Mouse (Mus musculus) megakaryocyte, adult 5-6 weeks (primary cell): ENCODE data around the gene Dsn1. TPM values are rescaled to one million over a fixed set of nuclear protein-coding genes. Genes with fewer than 3 reads are reported as not detected.

Experiments
- ATAC-seq: 2 replicates; pipeline ENCODE4 v1.8.0; 2016; ENCODE audit warnings: mild to moderate bottlenecking, inconsistent platforms; ENCODE audit not compliant: poor library complexity, severe bottlenecking
- total RNA-seq, 2 experiments: library from RNA; stranded (forward) in 1 of 2; stranded (reverse) in 1 of 2; fragments of 153-499, 151-499 nt in 1 of 2; fragments of 221-1000, 200-1000 nt in 1 of 2; gene quantifications; 2 replicates each; pipeline versions ENCODE4 v1.2.3 to v1.2.4; 2015 to 2017

Dsn1 gene
- total RNA-seq, 2 experiments from 2014 or later, result 13.3 to 47.0 TPM

DNA sequence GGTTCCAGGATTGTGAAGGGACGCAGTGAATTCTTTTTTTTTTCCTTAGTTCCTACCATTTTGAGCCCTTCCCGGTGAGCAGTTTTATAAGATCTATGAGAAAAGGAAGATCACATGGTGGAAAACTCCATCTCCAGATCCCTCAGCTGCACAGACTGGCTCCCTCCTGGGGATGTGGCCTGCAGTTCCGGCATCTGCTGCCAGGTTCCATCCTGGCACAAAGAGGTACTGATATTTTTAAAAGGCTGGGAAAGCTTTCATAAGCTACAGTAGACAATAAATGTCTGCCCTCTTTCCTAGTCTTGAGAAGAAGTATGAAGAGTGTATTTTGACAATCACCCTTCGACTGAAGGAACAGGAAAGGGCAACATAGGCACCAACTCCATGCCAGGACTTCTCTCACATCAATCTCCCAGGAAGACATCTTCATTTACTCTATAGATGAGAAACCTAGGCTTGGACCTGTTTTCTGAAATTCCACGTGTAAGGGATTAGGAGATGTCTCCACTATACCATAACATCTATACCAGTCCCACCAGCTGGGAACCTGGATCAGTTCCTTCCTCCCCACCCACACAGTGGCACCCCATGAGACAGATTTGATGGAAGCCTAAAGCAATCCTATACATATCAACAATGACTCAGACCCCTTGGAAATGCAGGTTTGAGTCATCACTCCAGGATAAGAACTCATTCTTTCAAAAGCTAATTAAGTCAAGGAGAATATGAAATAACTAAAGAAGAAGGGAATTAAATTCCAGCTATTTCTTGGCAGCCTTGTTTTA, 33.4 kb downstream of the Dsn1 start:
- no peak for ATAC-seq

DNA sequence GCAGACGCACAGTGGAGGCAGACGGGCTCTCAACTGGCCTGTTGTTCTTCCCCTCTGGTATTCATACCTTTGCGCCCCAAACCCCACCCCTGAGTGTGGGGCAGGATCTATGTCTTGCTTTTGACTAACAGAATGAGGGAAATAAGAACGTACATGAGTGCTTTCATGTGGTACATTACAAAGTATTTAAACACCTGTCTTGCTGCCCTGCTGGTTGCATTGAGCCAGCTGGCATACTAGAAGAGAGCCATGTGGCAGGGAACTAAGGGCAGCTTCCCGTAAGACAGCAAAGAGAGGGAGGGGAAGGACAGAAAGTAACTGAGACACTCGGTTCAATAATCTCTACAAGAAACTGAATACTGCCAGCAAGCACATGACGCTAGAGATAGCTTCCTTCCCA, 36.7 kb downstream of the Dsn1 start:
- ATAC-seq, result no peak

DNA sequence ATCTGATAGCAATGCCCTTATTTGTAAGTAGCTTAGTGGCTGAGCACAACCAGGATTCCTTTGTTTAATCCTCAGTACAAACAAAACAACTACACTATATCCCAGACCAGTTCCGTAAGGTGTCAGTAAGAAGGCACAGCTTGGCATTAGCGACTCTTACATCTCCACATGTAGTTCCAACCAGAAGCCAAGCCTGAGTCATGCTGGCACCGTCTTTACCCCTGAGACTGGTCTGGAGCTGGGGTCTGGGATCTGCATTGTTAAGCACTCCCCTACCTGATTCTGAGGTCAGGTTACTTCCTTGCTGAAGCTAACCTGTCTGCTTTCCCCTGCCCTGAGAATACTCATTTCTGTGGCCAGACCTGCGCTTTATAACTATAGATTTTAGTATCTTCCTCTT, 38.5 kb downstream of the Dsn1 start:
- ATAC-seq, result no peak

DNA sequence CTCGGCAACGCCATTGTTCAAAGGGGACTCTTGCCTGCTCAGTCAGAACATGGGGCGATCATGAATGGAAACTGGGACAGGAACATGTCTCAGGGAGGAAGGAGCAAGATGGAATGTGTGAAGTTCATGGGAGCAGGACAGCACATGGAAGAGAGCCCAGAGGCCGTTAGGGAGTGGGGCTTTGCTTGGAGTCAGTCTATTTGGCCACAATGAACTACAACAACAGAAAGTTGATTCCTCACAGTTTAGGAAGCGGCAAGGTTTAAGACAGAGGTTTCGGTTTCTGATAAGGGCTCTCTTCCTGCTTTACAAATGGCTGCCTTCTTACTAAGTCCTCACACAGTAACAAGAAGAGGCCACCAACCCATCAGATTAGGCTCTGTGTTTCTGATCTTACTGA, 39.6 kb downstream of the Dsn1 start:
- no peak for ATAC-seq

DNA sequence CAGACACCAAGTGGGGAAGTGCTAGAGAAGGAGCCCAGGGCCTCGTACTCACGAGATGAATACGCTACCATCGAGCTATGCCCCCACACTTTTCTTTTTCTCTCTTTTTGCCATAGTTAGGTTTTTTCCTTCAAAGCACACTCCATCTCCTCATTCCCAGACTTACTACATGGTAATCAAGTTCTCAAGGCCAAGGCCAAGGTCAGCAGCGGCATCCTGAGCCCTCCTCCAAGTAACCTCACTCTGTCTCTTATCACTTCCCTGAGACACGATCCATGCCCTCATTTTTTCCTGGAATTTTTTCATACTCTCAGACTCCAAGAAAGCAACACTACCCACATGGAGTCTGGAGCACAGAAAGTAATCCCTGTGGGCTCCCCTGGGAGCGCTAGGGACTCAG, 43.1 kb downstream of the Dsn1 start:
- ATAC-seq, result no peak

DNA sequence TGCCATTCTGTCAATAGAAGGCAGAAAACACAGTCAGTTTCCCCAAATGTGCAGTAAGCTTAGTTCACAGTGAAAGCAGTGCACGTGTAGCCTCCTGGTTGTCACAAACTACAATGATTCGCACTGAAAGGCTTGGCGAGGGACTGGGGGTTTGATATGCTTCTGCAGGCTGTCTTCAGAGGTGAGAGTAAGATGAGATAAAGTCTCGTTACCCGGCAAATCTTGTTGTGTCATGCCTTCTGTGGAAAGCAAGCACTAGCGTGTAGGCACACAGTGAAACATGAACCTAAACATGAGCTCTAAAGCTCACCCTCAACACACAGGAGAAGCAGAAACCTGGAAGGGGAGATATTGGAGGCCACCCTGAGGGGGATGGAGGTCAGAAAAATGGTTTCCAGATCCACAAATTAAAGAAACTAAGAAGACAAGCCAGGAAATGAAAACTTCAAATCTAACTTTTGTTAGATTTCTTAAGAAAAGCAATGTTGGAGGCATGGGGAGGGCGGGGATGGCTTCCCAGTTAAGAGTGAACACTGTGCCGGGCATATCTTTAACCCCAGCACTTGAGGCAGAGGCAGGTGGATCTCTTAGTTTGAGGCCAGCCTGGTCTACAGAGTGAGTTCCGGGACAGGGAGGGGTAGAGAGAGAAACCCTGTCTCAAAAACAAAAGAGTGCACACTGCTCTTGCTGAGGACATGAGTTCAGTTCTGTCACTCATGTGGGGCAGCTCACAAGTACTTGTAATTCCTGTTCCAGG, 48.3 kb downstream of the Dsn1 start:
- ATAC-seq, result no peak

DNA sequence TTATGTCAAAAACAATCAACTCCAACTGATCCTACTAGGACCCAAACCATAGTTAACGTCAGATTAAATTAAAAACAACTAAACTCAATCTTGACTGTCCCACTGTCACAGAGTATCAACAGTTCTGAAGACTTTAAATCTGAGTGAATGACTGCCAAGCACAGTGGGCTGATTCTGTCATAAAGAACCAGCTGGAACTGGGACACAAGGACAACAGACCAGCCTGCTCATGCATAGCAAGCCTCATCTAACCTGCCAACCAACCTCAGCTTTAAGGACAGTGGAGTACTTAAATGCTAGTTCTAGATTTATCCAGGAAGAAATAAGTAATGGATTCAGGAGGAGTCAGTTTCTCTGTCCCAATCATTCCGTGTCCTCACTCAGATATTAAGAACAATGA, 49.9 kb downstream of the Dsn1 start:
- ATAC-seq, result no peak

DNA sequence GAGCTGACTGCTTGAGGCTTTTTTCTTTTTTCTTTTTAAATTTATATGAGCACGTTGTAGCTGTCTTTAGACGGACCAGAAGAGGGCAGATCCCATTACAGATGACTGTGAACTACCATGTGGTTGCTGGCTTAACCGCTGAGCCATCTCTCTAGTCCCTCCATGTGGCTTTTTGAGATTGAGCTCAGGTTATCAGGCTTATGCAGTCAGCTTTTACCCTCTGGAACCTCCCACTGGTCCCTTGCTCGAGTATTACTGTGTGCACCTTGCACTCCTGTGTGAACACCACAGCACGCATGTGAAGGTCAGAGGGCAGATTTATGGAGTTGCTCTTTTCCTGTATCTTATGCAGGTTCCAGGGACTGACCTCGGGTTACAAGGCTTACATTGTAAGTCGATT, 50.6 kb downstream of the Dsn1 start:
- no peak for ATAC-seq

DNA sequence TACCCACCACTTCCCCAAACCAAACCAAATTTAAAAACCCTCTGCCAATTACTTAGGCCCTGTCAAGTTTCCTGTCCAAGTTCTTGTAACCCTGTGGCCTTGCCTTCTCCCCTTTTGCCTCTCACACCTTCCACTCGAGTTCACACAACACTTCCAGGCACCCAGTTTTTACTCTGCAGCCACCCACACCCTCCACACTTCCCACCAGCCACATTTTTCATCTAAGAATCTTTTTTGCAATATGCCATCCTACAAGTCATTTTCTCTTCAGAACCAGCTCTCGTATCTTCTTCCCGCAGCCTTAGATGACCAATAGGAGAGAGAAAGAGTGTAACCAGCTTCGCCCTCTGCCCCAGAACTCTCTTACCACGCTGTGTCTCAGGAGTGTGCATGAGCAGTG, 52.5 kb downstream of the Dsn1 start:
- no peak for ATAC-seq

DNA sequence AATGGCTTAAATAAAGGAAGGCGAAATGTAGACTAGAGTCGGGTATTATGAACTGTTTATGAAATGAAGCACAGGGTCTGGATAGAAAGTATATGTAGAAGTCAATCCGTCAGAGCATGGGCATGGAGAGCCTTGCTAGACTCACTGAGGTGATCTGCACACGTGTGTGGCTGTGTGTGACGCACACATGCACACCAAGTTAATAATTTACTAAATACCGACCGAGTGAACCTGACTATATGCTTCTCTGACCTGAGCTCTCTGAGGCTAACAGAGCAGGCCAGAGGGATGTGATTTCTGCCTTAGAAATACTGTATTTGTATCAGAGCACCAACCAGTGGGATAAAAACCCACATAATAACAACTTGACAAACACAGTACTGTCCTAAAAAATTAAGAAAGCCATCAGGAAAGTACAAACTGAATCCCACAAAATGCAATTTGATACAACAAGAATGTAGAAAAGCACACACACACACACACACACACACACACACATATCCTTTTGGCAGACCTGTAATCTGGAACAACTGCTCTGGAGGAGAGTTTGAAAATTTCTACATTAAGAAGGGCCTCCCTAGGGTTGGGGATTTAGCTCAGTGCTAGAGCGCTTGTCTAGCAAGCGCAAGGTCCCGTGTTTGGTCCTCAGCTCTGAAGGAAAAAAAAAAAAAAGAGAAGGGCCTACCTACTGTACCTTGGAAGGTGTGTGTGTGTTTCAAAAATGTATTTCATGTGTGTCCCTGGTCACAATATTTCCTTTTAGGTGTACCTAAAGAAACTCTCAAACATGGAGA, 55.5 kb downstream of the Dsn1 start:
- no peak for ATAC-seq

DNA sequence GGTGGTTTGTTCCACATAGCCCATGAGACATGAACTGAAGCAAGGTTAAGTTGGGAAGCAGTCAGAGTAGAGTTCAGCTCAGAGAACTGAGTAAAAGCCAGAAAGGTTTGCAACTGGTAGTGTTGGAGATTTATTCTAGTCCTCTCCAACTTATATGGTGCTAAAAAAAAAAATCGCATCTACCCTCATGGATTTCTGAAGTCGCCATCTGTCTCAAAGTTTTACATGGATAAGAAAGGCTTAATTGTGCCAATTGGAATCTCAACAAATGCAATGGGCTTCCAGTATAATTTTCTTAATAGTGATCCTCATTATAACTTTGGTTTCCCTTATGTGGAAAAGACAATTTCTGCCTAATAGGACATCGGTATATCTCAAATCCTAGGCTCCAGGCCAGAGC, 56.1 kb downstream of the Dsn1 start:
- no peak for ATAC-seq

Other genes with a start within 250 kb of the Dsn1 start
- not detected in 2 replicates for gene Myl9, start 231.7 kb downstream of the Dsn1 start, total RNA-seq (2015)
- not detected in 2 replicates for gene Myl9, start 231.7 kb downstream of the Dsn1 start, total RNA-seq (2017)
- 0.36 and 0.38 TPM in 2 replicates for gene Tgif2, start 167.1 kb downstream of the Dsn1 start, total RNA-seq (2015)
- gene Tgif2, start 167.1 kb downstream of the Dsn1 start, total RNA-seq (2017), result 0.73 TPM in 1 of 2 replicates, not detected in the other
- 1.4 and 2.4 TPM in 2 replicates for gene 4930518I15Rik, start 149.2 kb downstream of the Dsn1 start, total RNA-seq (2015)
- 1.5 and 1.9 TPM in 2 replicates for gene 4930518I15Rik, start 149.2 kb downstream of the Dsn1 start, total RNA-seq (2017)
- gene Rab5if, start 144.0 kb downstream of the Dsn1 start, total RNA-seq (2015), result 356 and 374 TPM in 2 replicates
- gene Rab5if, start 144.0 kb downstream of the Dsn1 start, total RNA-seq (2017), result 194 and 199 TPM in 2 replicates
- gene Sla2, start 120.0 kb downstream of the Dsn1 start, total RNA-seq (2015), result 0.83 and 2.2 TPM in 2 replicates
- 1.3 and 1.8 TPM in 2 replicates for gene Sla2, start 120.0 kb downstream of the Dsn1 start, total RNA-seq (2017)
- gene Ndrg3, start 15.1 kb downstream of the Dsn1 start, total RNA-seq (2015), result 22.4 and 28.5 TPM in 2 replicates
- 23.9 and 27.3 TPM in 2 replicates for gene Ndrg3, start 15.1 kb downstream of the Dsn1 start, total RNA-seq (2017)
- gene Soga1, start 72.1 kb upstream of the Dsn1 start, total RNA-seq (2015), result 1.1 and 1.3 TPM in 2 replicates
- 1.6 and 1.7 TPM in 2 replicates for gene Soga1, start 72.1 kb upstream of the Dsn1 start, total RNA-seq (2017)
- not detected in 2 replicates for gene Tldc2, start 79.9 kb upstream of the Dsn1 start, total RNA-seq (2015)
- not detected in 2 replicates for gene Tldc2, start 79.9 kb upstream of the Dsn1 start, total RNA-seq (2017)
- gene Samhd1, start 128.1 kb upstream of the Dsn1 start, total RNA-seq (2015), result 730 and 815 TPM in 2 replicates
- 599 and 677 TPM in 2 replicates for gene Samhd1, start 128.1 kb upstream of the Dsn1 start, total RNA-seq (2017)
- 94.0 and 94.1 TPM in 2 replicates for gene Rbl1, start 197.4 kb upstream of the Dsn1 start, total RNA-seq (2015)
- 88.4 and 90.3 TPM in 2 replicates for gene Rbl1, start 197.4 kb upstream of the Dsn1 start, total RNA-seq (2017)